Mouse (Mus musculus) bone marrow macrophage, adult 2 months (primary cell): ENCODE measurements around the gene Zswim1.

Experiments used
- CTCF ChIP-seq: IDR thresholded peaks from 2 replicates; pipeline ENCODE4 v1.5.1; 2012; ENCODE audit warnings: low read depth, mild to moderate bottlenecking, low read length, moderate library complexity
- POLR2A ChIP-seq: IDR thresholded peaks from 2 replicates; pipeline ENCODE4 v1.6.1; 2012; ENCODE audit warnings: mild to moderate bottlenecking, low read depth, low read length, borderline replicate concordance

DNA sequence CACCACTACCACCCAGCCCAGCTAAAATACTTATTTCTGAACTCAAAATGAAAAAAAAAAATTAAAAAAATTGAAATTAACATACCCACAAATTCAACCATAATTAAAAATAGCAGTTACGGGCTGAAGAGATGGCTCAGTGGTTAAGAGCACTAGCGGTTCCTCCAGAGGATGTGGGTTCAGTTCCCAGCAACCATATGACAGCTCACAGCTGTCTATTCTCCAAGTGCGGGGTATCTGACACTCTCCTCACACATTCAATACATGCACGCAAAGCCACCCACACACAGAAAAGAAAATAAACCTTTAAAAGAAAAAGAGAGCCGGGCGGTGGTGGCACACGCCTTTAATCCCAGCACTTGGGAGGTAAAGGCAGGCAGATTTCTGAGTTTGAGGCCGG is 27.6 kb downstream of the Zswim1 start:
- TF ChIP-seq POLR2A (no peak), CTCF (no peak)
